Mouse (Mus musculus) kidney, postnatal 36 days (tissue): ENCODE results near the gene Klhl2.

Experiments used
- DNase-seq, 2 experiments: peaks; one replicate each; pipeline ENCODE4 v3.0.0; 2021 to 2022; ENCODE audit warnings: mixed read lengths in 2 of 2

Gene Klhl2

GRCm38 (mm10) chr8:64690845-64691244, 159.0 kb downstream of the Klhl2 start:
- DNase-seq: no peak

- no peak for DNase-seq
Observed at GRCm38 (mm10) chr8:64690306-64690705, 159.5 kb downstream of the Klhl2 start.
